In genomic region chr1:134741946-134742661, GRCm38 (mm10) we compare ENCODE assay signal across 10 mouse cellular contexts.
DNase-seq lines count a peak whose midpoint lies in the region; ATAC-seq and TF ChIP-seq lines count a peak whose summit lies in the region.
"Had no signal": no experiment of that assay in that cellular context is flagged by ENCODE, and none has a peak within 500 bp of the region (broad histone marks: within the 10 kb centered on the region; RNA-seq: fewer than 3 reads in every experiment).

No protein-coding gene starts in this region.

- H3K4me3 ChIP-seq in layer of hippocampus, adult 2 months = no peak overlapping the region
- no peak overlapping the region for H3K4me3 ChIP-seq in intestine, postnatal 0 days (ENCODE audit: low read depth, low read length)
- H3K4me3 ChIP-seq: heart, embryonic 13.5 days had no signal

- peak overlapping the region; percentile 3; the same call in 1 of the 2 replicates for H3K4me2 ChIP-seq in intestine, postnatal 0 days (replicated peaks; ENCODE audit: low read depth)
- H3K4me2 ChIP-seq: heart, embryonic 13.5 days had no signal

- WGBS in intestine, postnatal 0 days = 51% methylated on average over 7 of the region's 7 CpGs

- no peak overlapping the region for H3K27ac ChIP-seq in layer of hippocampus, adult 2 months
- H3K27ac ChIP-seq in intestine, postnatal 0 days (ENCODE audit: low read depth, low read length) = no peak overlapping the region
- H3K27ac ChIP-seq: heart, embryonic 13.5 days had no signal

- no peaks in the 10 kb centered on the region for H3K36me3 ChIP-seq in intestine, postnatal 0 days (ENCODE audit: control insufficient read depth, insufficient read depth)
- H3K36me3 ChIP-seq: heart, embryonic 13.5 days had no signal

- 0 out of 2 replicates have a peak, but pooled peaks cover 5% of the 10 kb centered on the region for H3K4me1 ChIP-seq in intestine, postnatal 0 days (replicated peaks; ENCODE audit: control insufficient read depth, insufficient read depth, low read length)

- DNase-seq in layer of hippocampus, adult 2 months (ENCODE audit: low spot score in 2 of 2) = no peak
- no peak for DNase-seq in layer of hippocampus, postnatal 14 days (ENCODE audit: low spot score in 2 of 2)
- peak; percentile 35 for DNase-seq in ZHBTc4 (ENCODE audit: low read depth, low spot score)
- no peak for DNase-seq in urinary bladder, postnatal 36 days (ENCODE audit: low spot score in 2 of 2)
- DNase-seq in Muller cell, postnatal 12 days (ENCODE audit: inconsistent ontology term) = no peak

- TF ChIP-seq CTCF in layer of hippocampus, adult 2 months (conservative IDR thresholded peaks at IDR 0.05) = peak; percentile 37
- TF ChIP-seq CTCF in intestine, postnatal 0 days (IDR thresholded peaks at IDR 0.05; ENCODE audit: low read depth) = peak; percentile 32; the same call in 1 of the 2 replicates

- H3K9me3 ChIP-seq in intestine, postnatal 0 days (ENCODE audit: control insufficient read depth) = no peaks in the 10 kb centered on the region
- H3K9me3 ChIP-seq: heart, embryonic 13.5 days; megakaryocyte, embryonic 14.5 days had no signal

- no peak overlapping the region for H3K9ac ChIP-seq in intestine, postnatal 0 days (ENCODE audit: low read depth, low read length)
- H3K9ac ChIP-seq: heart, embryonic 13.5 days had no signal

- peak; percentile 64 for ATAC-seq in intestine, postnatal 0 days
- peak; percentile 78 for ATAC-seq in megakaryocyte-erythroid progenitor cell, adult 5-6 weeks (replicated peaks; ENCODE audit: low FRiP score, low TSS enrichment, poor library complexity, severe bottlenecking)
- ATAC-seq: forebrain, embryonic 14.5 days had no signal

- no peaks in the 10 kb centered on the region for H3K27me3 ChIP-seq in intestine, postnatal 0 days (replicated peaks; ENCODE audit: control insufficient read depth, insufficient read depth, low read length)
- H3K27me3 ChIP-seq: heart, embryonic 13.5 days had no signal
